Mouse (Mus musculus) adrenal gland, adult 8-10 months (tissue): ENCODE results near the gene Gm14305. TPM values are rescaled to one million over a fixed set of nuclear protein-coding genes. Genes with fewer than 3 reads are reported as not detected.
"Not testable (repeated sequence)": the region's sequence is repeated elsewhere in the genome, so short reads cannot be mapped to it uniquely, and the experiment has no call there.

Source experiments
- DNase-seq: peaks from one replicate; pipeline ENCODE4 v3.0.0; 2022
- total RNA-seq, 4 experiments: library from RNA; stranded (reverse); gene quantifications; 2 replicates each; pipeline ENCODE4 v1.2.4; 2022

The Gm14305 gene
- total RNA-seq = 10 to 100 TPM; 15.5 to 17.1 (median 16.5) TPM

DNA sequence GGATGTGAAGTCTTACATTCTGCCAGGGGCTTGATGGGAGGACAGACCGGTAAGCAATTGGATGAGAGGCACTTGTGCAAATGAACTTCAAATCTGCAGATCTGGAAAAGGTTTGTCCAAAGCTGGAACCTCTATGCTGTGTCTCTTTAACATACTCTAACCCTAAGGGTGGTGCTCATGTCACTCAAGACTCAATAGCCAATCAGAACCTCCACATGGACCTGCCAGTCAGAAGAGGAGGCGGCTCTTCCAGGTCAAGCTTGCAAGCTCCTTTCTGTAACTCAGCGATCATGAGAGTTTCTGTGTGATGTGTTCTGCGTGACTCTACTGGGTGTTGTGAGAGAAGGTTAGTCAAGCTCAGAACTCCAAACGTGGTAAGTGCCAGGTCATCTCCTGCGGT is at the start of gene Gm14305:
Gene Gm14305, plus strand, starts transcription at position 278 of the 400 bp plus-strand sequence.
- peak; percentile 10 for DNase-seq

DNA sequence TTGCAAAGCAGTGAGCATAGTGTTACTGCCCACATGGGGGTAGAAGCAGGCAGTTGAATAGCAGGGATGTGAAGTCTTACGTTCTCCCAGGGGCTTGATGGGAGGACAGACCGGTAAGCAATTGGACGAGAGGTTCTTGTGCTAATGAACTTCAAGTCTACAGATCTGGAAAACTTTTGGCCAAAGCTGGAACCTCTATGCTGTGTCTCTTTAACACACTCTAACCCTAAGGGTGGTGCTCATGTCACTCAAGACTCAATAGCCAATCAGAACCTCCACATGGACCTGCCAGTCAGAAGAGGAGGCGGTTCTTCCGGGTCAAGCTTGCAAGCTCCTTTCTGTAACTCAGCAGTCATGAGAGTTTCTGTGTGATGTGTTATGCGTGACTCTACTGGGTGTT is 37.9 kb upstream of the Gm14305 start, which contains the start of gene Zfp973:
Gene Zfp973, plus strand, starts transcription at position 301 of the 400 bp plus-strand sequence.
- not testable (repeated sequence) for DNase-seq

Other genes starting within 250 kb of the Gm14305 start
- gene Gm14434, start 221.5 kb upstream of the Gm14305 start, total RNA-seq = 1 to 10 TPM in 2 of 4 experiments, not detected in 2; 1.0 to 1.3 TPM
- not detected for gene Zfp967, start 187.3 kb upstream of the Gm14305 start, total RNA-seq
- 10 to 100 TPM in 1 of 4 experiments, 1 to 10 TPM in 3; 2.9 to 10.5 (median 5.3) TPM for gene Gm14308, start 72.0 kb upstream of the Gm14305 start, total RNA-seq
- gene Zfp973, start 37.8 kb upstream of the Gm14305 start, total RNA-seq = 10 to 100 TPM; 11.3 to 14.2 (median 13.1) TPM
- 10 to 100 TPM in 3 of 4 experiments, 1 to 10 TPM in 1; 9.8 to 14.0 (median 12.6) TPM for gene Gm14295, start 90.3 kb downstream of the Gm14305 start, total RNA-seq
- gene Gm14408, start 122.8 kb downstream of the Gm14305 start, total RNA-seq = not detected
- gene Gm14296, start 219.5 kb downstream of the Gm14305 start, total RNA-seq = 10 to 100 TPM in 1 of 4 experiments, 1 to 10 TPM in 3; 5.3 to 11.0 (median 9.2) TPM